Mouse (Mus musculus) kidney, postnatal 4 days (tissue): ENCODE measurements at regions not wholly inside any gene's neighbourhood (a gene's known extent, or its start where the extent isn't known, plus 50 kb on each side); places are given as distances from the start of the nearest gene placed in this dataset.
A peak's percentile ranks its signal among the peaks of the same experiment; 100 is the strongest.

Experiments used
- DNase-seq, 2 experiments: peaks; one replicate each; pipeline ENCODE4 v3.0.0; 2021; ENCODE audit warnings: mixed read lengths in 2 of 2

DNA sequence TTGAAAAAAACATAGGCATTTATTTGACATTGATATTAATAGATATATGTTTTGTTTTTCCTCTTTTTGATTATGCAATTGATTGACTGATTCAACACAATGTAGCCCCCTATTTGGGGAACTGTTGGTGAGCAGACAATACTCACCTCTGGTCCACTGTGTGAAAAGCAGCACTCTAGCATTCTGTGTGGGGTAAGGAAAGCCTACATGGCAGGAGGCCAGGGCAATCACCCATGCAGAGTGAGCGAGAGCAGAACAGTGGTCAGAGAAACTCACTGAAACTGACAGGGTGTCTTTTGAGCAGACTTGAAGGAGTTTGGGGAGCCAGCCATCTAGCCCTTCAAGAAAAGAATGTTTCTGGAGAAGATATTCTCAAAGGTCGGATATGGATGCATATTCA lies 73.2 kb upstream of the Azi2 start:
- peak; percentile 45 to 46 for DNase-seq

DNA sequence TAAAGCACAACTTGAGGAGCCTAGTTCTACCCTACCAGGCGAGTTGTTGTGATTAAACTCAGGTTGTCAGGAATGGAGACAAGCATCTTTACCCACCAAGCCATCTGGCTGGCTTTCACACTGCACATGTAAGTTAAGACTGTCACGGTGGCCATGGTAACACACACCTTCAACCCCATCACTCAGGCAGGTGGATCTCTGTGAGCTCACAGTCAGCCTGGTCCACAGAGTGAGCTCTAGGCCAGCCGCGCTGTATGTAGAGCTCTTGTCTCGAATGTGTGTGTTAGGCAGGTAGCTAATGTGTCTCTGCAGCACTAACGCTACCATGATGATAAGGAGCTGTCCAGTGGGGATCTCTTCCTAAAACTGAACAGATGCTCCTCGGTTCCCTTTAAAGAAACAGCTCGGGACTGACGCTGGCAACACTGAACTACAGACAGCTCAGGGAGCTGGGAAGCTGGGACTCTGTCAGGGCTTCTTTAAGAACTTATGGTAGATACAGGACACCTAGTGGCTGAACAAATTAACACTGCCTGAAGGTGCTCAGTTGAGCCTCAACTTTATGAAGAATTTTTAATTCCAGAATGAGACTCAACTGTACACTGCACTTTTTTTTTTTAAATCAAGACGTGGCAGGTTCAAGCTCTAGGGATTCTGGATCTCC lies 73.8 kb upstream of the Azi2 start:
- peak; percentile 24 to 47 for DNase-seq

DNA sequence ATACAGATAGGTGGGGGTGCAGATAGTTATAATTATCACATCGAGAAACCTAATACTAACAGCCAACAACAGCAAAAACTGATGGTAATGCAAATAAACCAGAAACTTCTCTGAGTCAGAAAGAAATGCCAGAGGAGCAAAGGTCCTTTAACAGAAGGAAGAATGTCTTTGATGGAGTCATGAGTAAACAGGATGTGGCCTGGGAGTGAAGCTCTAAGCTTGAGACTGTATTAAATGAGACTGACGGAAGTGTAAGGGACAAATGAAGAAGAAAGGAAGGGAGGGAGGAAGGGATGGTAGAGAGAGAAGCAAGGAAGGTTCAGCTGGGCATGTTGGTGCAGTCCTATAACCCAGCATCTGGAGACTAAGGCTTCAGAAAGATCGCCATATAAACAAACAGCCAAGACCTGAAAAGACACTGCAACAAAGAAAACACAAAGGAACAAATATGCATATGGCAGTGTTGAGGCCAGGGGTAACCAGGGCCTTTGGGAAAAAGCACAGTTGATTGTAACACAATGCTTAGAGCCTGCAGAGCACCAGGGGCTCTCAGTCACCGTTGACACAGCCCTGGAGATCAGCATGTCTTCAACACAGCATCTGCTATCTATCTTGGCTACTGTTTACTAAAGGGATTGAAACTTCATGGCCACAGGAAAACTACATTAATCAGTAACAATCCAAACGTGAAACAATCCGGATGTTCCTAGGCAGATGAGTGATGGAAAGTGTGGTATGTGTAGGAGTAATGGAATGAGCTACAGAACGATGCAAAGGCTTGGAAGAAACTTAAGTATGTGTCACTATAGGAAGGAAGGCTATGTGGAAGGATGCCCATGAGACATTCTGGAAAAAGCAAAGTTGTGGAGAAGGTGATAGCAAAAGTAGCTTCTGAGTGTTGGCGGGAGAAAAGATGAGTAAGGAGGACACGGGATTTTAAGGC lies 77.9 kb upstream of the Azi2 start:
- DNase-seq = no peak

DNA sequence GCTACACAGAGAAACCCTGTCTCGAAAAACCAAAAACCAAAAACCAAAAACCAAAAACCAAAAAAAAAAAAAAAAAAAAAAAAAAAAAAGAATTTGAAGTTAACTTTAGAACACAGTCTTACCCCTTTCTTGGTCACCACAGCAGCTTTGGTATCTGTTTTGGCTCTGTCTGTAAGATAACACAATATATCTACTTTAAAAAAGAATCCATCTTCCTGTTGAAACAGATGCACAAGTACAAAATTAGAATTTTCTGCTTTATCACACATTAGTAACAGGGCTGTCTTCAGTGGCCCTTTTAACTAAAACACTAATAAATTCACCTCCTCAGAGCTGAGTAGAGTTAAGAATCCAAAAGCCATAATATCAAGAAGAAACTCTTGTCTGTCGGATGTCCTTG lies 80.5 kb upstream of the Azi2 start:
- DNase-seq = no peak

DNA sequence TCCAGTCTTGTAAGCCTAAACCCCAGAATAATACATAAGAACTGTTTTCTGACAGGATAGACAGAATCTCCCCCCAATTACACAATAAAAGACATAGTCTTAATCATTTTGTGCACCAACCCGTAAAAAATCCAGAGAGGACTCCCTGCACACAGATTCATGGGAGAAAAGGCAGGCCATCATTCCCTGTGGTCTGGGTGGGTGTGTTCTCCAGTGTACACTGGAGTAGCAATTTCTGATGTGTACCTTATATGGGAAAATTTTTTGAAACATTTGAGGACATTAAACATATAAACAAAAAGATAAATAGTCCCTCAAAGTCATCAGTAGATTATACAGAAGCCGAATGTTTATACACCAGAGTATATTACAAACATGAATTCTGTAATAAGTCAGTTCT lies 83.1 kb upstream of the Azi2 start:
- DNase-seq = no peak

DNA sequence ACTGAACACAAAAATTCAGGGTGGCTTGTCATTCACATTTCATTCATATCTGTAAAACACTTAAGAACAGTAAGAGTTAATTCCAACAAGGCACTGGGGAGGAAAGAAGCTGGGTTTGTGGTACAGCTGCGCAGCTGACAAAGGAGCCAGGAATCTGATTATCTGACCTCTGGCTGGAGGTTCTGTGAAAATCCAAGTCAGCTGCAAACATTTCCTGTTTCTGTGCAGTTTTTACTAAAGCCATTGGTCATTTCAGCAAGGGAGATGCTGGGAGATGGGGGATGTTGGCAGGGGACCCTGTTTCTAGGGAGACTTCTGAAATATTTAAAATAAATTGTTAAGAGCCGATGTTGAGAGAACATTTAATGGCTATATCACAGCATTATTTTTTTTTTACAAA lies 83.6 kb upstream of the Azi2 start:
- DNase-seq = peak; percentile 18 to 40

DNA sequence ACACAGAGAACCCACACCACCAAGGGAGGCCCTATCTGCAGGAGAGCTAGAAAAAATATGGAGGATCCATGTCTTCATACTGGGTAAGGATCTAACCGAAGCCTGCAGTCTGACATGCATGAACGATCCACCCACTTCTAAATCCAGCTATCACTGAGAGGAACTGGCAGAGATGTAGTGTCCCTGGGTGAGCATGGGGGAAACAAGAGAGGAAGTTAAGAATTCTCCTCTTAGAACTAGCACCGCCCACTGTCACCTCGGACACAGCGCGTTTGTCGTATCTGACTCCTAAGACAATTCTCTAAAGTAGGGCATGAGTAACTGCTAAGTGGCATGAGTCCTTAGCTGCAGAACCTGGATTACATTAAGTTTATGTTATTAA lies 112.8 kb upstream of the Azi2 start:
- no peak for DNase-seq

DNA sequence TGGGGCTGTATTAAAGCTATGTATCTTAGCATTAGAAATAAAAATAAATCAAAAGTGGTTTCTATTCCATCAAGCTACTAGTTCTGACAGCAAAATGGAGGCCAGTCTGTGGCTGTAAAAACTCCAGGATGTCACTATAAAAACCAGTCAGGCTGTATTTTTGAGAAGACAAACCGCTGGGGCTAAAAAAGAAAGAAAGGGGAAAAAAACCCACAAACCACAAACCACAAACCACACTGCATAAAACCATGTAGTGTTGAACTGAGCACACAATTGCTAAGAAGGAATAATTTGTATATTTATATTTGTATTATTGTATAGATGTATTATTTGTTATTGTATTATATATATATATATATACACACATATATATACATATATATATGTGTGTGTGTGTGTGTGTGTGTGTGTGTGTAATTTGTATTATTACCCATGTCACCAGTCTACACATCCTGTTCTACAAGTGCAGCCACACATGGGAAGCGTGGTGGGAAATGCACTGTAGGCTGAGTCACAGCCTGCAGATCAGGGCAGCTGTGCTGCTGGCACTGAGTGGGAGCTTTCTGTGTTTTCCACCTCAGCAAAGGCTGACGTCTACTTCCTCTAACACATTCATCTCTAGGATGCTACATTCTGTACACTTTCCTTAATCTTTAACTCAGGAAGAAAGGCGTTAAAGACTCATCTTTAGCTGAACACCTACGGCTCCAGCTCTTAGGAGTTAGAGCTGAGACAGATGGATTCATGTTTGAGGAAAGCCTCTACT lies 113.4 kb upstream of the Azi2 start:
- no peak for DNase-seq

DNA sequence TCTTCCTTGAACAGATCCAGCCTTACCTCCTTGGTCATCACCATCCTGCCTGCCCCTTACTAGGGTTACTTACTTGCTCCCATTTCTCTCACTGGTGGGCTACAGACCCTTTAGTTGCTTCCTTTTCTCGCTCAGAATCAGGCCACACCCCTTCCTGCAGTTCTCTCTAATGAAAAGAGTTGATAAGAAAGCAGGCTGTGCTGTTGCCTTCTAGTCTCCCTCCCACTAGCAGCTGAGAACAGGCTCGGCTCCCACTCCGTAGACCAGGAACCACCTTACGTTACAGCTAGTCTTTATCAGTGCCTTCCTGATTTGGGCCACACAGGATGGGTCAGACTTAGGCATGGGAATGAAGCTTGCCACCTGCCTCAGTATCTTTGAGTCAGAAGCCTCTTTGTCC lies 117.3 kb upstream of the Azi2 start:
- no peak for DNase-seq

DNA sequence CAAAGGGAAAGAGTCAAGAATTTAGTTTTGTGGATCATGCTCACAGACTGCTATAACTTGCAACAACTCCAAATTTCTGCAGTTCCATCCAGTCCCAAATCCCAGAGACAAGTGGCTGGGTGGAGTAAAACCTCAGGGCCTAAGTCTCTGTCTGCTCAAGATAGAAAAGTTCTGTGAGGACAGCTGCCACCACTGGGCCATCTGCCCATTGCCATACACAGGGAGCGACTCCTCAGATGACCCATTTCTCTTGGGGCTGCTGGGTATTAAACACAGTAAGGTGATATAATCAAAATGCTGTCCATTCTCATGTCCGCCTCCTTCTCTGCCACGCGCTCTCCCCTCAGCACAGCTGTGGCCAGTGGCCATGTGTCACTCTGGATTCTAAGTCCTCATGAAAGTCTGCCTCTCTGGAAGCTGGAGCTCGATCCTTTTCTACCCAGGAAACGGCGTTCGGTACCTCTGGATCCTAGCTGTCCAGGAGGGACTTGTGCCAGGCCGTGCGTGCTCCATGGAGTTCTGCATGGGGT lies 132.3 kb upstream of the Azi2 start:
- no peak for DNase-seq

DNA sequence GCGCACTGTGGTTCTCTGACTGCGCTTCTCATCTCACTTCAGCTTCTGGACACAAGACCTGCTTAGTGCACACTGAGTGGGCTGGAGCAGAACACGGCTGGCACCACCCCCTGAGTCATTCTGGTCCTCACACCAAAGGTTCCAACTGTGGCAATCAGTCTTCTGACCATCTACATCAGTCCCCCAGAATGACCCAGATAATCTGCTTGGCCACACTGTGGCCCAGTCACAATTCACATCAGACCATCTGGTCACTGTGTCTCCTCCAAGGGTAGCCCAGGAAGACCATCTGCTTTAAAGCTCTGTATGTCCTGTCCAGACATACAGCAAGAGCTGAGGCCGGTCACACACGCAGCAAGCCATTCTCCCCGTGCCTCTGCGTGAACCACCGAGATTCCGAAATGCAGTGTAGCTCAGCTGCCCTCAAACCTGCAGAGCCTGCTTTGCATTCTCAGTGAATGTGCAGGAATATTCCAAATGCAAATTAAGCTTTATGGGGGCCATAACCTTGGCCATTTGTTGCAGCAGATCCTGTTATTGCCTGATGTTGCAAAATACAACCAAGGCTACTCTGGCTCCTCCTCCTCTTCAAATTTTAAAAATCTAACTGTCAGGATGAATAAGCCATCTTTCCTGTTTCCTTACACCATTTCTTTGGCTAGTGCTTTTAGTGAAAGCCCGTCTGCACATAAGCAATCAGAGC lies 135.1 kb upstream of the Azi2 start:
- DNase-seq = peak; percentile 7 to 24

DNA sequence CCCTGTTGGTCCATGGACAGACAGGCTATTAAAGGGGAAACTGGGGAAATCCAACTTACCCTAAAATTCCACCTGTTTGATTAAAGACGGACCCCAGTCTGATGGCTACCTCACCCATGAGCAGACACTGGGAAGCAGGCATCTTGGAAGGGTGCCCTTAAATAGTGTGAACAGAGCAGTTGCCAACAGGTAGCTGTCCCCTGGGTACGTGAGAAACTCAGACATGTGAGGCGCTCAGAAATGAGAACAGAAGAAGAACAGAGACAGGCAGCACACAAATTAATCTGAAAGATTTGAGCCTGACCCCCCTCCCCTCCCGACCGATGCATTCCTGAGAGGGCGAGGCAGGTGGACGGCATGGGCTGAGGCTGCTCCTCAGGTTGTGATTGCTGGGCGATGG lies 135.7 kb upstream of the Azi2 start:
- DNase-seq = no peak

DNA sequence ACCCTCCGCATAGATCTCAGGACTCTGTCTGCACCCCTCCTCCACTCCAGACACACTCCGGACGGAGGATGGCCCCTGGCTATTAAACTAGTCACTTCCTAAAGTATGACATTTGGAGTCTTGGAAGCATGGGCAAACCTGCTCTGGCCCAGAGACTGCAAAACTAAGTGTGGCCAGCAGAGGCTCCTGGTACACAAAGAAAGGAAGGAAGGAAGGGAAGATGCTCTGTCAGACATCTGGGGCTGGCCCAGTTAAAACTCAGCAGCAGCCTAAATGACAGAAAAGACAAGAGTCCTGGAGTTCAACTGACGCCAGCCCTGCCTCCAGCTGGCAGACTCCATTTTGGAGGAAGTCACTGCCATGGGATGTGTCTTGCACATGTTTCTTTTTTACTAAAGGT lies 137.3 kb upstream of the Azi2 start:
- peak; percentile 72 to 77 for DNase-seq

DNA sequence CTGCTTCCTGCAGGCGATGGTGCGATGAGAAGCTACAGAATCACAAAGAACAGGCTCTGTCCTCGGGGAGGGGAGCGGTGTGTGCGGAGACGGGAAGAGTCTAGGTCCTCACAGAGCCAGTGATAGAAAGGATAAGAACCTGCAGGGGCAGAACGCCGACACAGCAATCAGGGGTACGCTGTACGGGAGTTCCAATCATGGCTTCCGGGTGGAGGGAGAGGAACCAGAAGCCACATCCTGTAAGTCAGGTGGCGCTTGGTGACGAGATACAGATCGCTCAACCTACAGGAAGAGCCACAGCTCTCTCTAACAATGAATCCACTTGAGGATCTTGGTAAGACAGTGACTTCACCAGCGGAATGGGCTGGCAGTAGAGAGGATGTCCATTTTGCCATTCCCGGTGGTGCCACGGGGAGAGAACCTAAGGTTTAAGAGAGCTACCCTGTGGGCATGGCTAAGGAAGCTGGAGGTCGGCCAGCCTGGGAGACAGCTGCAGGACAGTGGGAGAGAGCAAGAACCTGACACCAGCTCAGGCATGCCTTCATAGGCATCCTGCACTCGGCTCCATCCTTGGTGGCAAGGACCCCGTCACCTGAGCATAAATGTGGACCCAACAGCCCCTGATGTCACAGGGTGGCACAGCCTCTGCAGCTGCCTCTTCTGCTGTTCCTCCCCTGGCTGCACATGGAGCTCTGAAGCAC lies 137.9 kb upstream of the Azi2 start:
- DNase-seq = no peak

DNA sequence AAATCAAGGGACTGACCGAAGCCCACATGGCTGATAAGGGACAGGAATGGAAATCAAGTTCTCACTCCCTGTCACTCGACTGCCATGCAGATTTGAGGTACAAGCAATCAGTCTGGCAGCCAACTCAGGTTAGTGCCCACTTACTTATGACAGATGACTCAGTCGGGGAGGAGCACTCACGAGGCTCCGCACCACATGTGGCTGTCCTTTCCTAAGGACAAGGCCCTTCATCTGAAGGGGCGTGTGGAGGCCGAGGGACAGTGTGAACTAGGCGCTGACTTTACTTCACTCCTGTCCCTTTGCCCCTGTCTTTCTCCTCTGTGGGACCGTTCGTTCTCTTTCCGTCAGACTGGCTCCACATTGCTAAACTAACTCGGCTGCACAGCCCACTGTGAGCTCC lies 139.7 kb upstream of the Azi2 start:
- DNase-seq = no peak

DNA sequence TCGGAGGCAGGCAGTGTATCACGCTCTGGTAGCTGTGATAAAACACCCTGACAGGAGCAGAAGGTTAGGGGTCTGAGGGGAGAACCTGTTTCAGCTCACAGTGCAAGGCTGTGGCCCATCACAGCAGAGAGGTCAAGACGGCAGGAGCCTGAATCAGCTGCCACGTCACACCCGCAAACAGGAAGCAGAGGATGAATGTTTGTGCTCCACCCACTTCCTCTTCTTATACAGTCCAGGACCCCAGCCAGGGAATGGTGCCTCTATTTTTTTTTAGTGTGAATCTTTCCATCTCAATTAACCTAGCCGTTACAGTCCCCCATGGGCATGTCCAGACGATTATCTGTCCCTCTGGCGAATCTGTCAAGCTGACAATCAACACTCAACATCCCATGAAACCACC lies 143.8 kb upstream of the Azi2 start:
- peak in 1 of 2 experiments; percentile 10 for DNase-seq

DNA sequence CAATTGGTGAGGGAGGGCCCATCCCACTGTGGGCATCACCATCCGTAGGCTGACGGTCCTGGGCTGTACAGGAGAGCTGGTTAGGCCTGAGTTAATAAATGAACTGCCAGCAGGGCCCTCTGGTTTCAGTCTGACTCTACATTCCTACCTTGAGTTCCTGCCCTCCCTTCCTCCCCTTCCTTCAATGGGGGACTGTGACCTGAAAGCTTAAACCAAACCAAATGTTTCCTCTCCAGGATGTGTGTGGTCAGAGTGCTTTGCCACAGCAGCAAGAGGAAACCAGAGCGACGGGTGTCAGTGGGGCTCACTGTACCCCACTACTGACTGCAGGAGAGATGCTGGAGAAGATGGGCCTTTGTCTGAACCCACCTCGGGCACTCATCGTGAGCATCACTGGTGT lies 147.7 kb upstream of the Azi2 start:
- no peak for DNase-seq

DNA sequence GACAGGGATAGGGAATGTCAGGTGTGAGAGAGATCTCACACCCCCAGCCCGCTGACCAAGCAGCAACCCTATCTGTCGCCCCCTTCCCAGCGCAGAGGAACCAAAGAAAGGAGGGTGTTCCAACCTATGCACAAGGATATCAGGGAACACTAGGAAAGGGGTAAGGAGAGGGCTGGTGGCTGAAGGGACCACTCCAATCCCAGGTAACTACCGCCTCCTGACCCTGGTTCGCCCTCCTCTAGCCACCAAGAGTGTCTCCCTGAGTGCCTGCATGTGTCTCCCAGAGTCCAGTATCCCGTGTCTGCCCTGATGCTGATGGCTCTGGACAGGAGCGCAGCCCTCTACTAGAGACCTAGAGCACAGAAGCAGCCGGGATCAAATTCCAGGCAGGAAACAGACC lies 167.1 kb upstream of the Azi2 start:
- no peak for DNase-seq

DNA sequence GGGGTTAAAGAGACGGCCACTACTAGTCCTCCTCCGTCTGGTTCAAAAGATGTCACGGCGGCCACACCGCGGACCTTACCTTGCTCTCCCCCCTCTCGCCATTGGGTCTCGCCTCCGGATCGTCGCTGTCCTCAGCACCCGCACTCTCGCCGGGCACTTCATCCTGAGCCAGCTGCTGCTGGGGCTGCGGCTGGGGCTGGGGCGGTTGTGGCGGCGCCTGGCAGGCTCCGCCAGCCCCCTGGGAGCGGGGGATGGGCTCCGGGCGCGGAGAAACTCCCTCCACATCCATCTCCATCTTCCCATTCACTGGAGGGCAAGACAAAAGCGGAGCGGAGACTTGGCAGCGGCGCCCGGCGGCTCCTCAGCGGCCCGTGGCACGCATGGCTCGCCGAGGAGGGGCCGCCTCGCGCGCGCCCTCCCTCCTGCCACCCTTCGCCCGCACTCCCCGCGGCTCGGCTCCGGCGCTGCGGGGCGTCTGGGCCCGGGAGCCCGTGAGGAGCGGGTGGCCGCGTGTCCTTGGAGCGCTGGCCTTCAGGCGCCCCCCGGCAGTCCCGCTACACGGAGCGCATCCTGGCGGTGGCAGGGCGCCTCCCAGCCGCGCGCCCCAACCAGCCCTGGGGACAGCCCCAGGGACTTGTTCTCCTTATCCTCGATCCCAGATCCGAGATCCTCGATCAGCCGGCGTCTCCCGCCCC lies 167.8 kb upstream of the Azi2 start:
- DNase-seq = peak; percentile 64 to 72

DNA sequence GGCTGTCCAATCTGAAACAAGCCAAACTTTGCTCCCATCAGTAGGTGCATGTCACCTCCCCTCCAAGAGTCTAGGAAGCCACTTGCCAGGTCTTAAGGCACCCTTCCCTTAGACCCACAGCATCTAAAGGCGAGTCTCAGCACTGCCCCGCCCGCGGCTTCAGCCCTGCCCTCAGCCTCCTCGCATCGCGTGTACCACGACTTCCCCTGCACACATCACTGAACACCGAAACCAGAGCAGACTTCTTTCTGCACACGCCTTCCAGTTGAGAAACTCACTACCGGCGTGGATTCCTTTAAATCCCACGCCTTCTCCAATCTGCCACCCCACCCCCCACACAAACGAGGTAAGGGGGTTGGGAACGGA lies 168.3 kb upstream of the Azi2 start:
- DNase-seq = peak in 1 of 2 experiments; percentile 49

DNA sequence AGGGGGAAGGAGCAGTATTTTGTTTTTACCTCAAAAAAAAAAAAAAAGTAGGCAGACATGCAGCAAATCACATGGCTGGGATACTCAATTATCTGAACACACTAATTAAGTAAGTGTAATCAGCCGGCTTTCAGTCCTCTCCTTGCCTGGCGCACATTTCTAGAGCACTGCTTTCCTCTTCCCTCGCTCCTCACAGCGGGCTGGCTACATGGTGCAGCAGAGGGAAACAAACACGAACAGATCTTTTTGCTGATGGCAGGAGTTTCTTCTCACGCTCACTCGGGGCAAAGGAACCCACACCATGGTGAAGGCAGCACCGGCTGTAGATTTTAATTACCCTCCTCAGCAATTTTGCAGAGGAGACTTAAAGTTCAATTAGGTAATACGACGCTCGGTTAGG lies 169.7 kb upstream of the Azi2 start:
- peak in 1 of 2 experiments; percentile 10 for DNase-seq
